Mouse (Mus musculus): ENCODE data around the gene Taf1b. TPM values are rescaled to one million over a fixed set of nuclear protein-coding genes. Genes with fewer than 3 reads are reported as not detected.

Gene Taf1b
- polyA plus RNA-seq, 1 experiment from 2014 or later = 25.5 TPM

DNA sequence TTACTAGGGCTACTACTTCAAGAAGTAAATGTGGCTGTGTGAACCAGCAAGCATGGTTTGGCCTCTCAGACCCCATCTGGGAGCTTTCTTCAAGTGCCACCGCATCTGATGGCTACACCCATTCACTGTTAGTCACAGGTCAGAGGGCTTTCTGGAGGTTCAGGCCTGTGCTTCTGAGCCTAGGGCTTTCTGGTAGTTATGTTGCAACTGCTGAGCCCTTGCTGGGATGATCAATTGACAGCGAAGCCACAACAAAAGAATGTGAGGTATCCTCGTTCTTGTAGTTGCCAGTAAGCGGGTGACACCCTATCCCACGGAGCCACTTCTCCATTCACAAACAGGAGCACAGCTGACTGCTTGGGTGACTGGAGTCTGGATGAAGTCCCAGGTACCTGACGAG lies 67.2 kb downstream of the Taf1b start:
- Histone ChIP-seq H3K9me3 (ENCODE audit: control insufficient read depth, low read depth, low read length) (no peaks in the 10 kb centered on the region), H3K27ac (ENCODE audit: low read length) (no peak overlapping the region), H3K4me3 (ENCODE audit: low read depth, low read length) (no peak overlapping the region), H3K36me3 (ENCODE audit: control insufficient read depth, insufficient read depth, low read length) (no peaks in the 10 kb centered on the region), H3K27me3 (ENCODE audit: control insufficient read depth, insufficient read depth, low read length) (no peaks in the 10 kb centered on the region), H3K4me2 (replicated peaks; ENCODE audit: low read depth, low read length) (no peak overlapping the region), H3K4me1 (ENCODE audit: control insufficient read depth, insufficient read depth, low read length) (no peaks in the 10 kb centered on the region), H3K9ac (replicated peaks; ENCODE audit: low read depth, low read length) (no peak overlapping the region)
- 75% methylated on average over 6 of the region's 6 CpGs for WGBS
- ATAC-seq (ENCODE audit: insufficient number of reproducible peaks, insufficient read depth, low FRiP score, low read depth) = no peak

DNA sequence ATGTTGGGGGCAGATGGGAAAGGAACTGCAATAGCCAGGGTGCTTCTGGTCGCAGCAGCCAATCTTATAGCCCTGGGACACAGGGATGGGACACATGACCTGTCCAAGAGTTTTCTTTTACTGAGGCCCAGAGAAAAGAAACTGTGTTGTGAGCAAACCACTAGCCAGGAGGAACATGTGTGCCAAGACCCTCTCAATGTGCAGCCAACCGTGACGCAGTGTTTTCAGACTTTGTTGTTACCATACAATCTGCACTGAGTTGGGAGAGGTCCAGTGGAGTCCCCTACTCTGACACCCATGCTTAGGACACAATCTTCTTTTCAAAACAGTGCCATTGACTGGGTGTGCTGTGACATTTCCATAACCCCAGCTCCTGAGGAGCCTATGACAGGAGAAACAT lies 69.4 kb downstream of the Taf1b start:
- Histone ChIP-seq H3K9ac (replicated peaks; ENCODE audit: low read depth, low read length) (no peak overlapping the region), H3K36me3 (ENCODE audit: control insufficient read depth, insufficient read depth, low read length) (no peaks in the 10 kb centered on the region), H3K4me1 (ENCODE audit: control insufficient read depth, insufficient read depth, low read length) (0 out of 2 replicates have a peak, but pooled peaks cover 3% of the 10 kb centered on the region), H3K27me3 (ENCODE audit: control insufficient read depth, insufficient read depth, low read length) (no peaks in the 10 kb centered on the region), H3K27ac (ENCODE audit: low read length) (no peak overlapping the region), H3K4me2 (replicated peaks; ENCODE audit: low read depth, low read length) (no peak overlapping the region), H3K4me3 (ENCODE audit: low read depth, low read length) (no peak overlapping the region), H3K9me3 (ENCODE audit: control insufficient read depth, low read depth, low read length) (no peaks in the 10 kb centered on the region)
- ATAC-seq (ENCODE audit: insufficient number of reproducible peaks, insufficient read depth, low FRiP score, low read depth) = no peak
- WGBS = 88% methylated on average over 3 of the region's 3 CpGs

DNA sequence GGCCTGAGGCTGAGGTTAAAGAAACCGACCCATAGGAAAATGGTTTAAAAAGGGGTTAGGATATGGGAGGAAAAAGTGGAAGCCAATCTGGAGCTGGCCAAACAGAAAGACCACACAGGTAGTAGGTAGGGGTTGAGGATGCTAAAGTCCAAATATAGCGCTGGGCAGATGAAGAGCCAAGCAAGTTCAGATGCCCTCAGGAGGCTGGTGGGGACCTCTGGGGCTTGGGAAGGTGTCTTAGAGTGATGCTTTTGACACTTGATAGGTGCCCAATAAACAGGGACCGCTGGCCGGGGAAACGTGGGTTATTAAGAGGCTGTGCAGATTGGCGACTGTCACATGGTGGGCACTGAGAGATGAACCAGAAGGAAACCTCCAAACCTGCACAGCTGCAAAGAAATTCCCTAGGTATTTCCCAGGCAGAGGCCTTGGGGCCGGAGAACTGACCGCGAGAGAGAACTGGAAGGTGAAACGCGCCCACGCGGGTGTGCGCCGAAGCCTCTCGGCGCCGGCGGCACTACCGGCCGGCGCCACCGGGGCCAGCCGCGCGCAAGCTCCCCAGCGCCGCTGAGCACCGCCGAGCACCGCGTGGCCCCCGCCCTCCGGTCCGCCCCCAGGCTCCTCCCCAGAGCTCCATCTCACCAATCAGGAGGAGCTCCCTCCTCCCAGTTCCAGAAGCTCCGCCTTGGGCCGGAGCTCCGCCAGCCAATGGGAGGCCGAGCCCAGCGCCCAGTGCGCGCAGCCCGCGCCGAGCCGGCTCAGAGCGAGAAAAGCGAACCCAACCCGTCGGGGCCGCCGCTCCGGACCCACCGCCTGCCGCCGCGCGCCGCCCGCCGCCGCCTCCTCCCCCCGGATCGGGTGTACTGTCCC lies 73.6 kb downstream of the Taf1b start, which contains the start of gene Grhl1:
Gene Grhl1, plus strand, starts transcription at position 761 of the 870 bp plus-strand sequence.
- Histone ChIP-seq H3K9me3 (ENCODE audit: control insufficient read depth, low read depth, low read length) (no peaks in the 10 kb centered on the region), H3K27me3 (ENCODE audit: control insufficient read depth, insufficient read depth, low read length) (no peaks in the 10 kb centered on the region), H3K9ac (replicated peaks; ENCODE audit: low read depth, low read length) (peak within 1 kb of the TSS; percentile 28; the same call in 1 of the 2 replicates), H3K4me2 (replicated peaks; ENCODE audit: low read depth, low read length) (peak within 1 kb of the TSS; percentile 67), H3K4me3 (ENCODE audit: low read depth, low read length) (peak within 1 kb of the TSS; percentile 49), H3K27ac (ENCODE audit: low read length) (no peak within 1 kb of the TSS), H3K4me1 (ENCODE audit: control insufficient read depth, insufficient read depth, low read length) (peaks cover 16% of the 10 kb centered on the region; the same call in 1 of the 2 replicates), H3K36me3 (ENCODE audit: control insufficient read depth, insufficient read depth, low read length) (no peaks in the 10 kb centered on the region)
- 1% methylated on average over 60 of the region's 64 CpGs for WGBS
- peak; percentile 99 for ATAC-seq (ENCODE audit: insufficient number of reproducible peaks, insufficient read depth, low FRiP score, low read depth)

DNA sequence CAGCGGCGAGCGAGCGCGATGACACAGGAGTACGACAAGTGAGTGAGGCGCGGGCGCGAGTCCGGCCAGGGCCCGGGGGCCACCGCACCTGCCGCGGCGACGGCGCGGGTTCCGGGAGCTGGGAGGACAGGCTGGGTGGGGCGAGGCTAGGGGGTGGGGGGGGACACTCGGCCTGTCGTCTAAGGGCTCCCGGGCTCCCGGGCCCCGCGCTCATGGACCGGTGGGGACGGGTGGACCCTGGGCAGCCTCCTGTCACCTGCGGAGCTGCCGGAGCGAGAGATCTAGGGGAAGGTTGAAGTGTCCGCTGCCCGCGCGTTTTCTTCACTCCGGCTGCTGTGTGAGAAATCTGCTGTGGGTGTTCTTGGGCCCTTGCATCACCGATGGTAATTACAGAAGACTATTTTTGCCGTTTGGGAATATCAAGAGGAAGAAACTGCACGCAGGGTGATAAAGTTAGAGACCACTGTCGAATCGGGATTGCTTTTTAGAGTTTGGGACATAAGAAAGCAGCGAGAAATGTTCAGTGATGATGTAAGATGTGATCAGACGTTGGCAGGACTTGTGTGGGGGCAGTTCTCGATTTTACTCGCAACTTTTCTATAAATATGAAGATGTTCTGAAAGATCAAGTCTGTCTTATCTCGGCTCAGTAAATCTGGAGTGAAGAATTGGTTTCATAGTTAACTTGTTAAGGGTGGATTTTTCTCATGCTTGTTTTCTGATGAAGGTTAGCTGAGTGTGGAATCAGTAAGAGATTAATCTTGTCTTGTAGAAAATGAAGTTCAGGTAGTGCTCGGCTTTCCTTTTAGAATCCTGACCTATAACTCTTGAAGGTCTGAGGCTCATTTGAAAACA lies 74.5 kb downstream of the Taf1b start:
- no peaks in the 10 kb centered on the region for H3K27me3 ChIP-seq (ENCODE audit: control insufficient read depth, insufficient read depth, low read length)
- H3K4me2 ChIP-seq (replicated peaks; ENCODE audit: low read depth, low read length) = peak overlapping the region; percentile 67
- H3K4me3 ChIP-seq (ENCODE audit: low read depth, low read length) = peak overlapping the region; percentile 49
- no peak overlapping the region for H3K27ac ChIP-seq (ENCODE audit: low read length)
- peak overlapping the region; percentile 28; the same call in 1 of the 2 replicates for H3K9ac ChIP-seq (replicated peaks; ENCODE audit: low read depth, low read length)
- H3K36me3 ChIP-seq (ENCODE audit: control insufficient read depth, insufficient read depth, low read length) = no peaks in the 10 kb centered on the region
- no peaks in the 10 kb centered on the region for H3K9me3 ChIP-seq (ENCODE audit: control insufficient read depth, low read depth, low read length)
- 5% methylated on average over 48 of the region's 48 CpGs for WGBS
- ATAC-seq (ENCODE audit: insufficient number of reproducible peaks, insufficient read depth, low FRiP score, low read depth) = peak; percentile 38
- peaks cover 16% of the 10 kb centered on the region; the same call in 1 of the 2 replicates for H3K4me1 ChIP-seq (ENCODE audit: control insufficient read depth, insufficient read depth, low read length)

DNA sequence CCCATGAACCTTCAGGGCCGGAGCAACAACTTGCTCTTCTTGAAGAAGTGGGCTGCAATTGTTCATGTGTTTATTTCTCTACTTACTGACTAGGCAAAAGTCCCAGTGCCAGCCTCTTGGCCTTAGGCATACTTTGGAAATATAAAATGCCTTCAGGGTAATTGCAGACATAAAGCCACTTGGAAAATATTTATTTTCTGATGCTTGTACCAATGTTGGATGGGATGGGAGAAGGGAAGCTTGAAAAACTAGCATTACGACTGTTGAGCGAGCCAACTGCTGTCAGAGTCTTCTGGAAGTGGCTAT lies 75.1 kb downstream of the Taf1b start:
- Histone ChIP-seq H3K4me3 (ENCODE audit: low read depth, low read length) (peak overlapping the region; percentile 49; the same call in 1 of the 2 replicates), H3K4me2 (replicated peaks; ENCODE audit: low read depth, low read length) (peak overlapping the region; percentile 67; the same call in 1 of the 2 replicates), H3K27ac (ENCODE audit: low read length) (no peak overlapping the region), H3K36me3 (ENCODE audit: control insufficient read depth, insufficient read depth, low read length) (no peaks in the 10 kb centered on the region), H3K4me1 (ENCODE audit: control insufficient read depth, insufficient read depth, low read length) (peaks cover 16% of the 10 kb centered on the region; the same call in 1 of the 2 replicates), H3K9me3 (ENCODE audit: control insufficient read depth, low read depth, low read length) (no peaks in the 10 kb centered on the region), H3K9ac (replicated peaks; ENCODE audit: low read depth, low read length) (no peak overlapping the region), H3K27me3 (ENCODE audit: control insufficient read depth, insufficient read depth, low read length) (no peaks in the 10 kb centered on the region)
- WGBS = 44% methylated on average over 3 of the region's 3 CpGs
- ATAC-seq (ENCODE audit: insufficient number of reproducible peaks, insufficient read depth, low FRiP score, low read depth) = no peak

DNA sequence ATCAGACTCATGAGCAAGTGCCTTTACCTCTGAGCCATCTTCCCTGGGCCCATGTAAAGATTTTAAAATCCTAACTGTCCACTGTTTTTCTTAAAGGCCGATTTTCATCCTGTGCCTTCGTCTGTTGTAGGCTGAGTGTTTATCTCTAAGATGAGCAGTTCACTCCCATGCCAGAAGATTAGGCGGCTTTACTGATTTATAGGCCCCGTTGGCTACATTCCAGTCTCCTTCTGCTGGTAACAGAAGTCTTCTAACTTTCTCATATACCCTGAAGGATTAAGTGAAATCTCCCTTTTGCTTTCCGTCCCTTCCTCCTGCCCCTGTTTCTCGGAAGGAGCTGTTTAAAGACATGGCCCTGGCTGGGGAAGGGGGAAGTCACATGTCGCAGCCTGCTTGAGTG lies 76.7 kb downstream of the Taf1b start:
- no peaks in the 10 kb centered on the region for H3K9me3 ChIP-seq (ENCODE audit: control insufficient read depth, low read depth, low read length)
- peaks cover 16% of the 10 kb centered on the region; the same call in 1 of the 2 replicates for H3K4me1 ChIP-seq (ENCODE audit: control insufficient read depth, insufficient read depth, low read length)
- H3K9ac ChIP-seq (replicated peaks; ENCODE audit: low read depth, low read length) = no peak overlapping the region
- 17% methylated on average over 7 of the region's 7 CpGs for WGBS
- H3K4me3 ChIP-seq (ENCODE audit: low read depth, low read length) = no peak overlapping the region
- H3K36me3 ChIP-seq (ENCODE audit: control insufficient read depth, insufficient read depth, low read length) = no peaks in the 10 kb centered on the region; the same call in 1 of the 2 replicates
- H3K4me2 ChIP-seq (replicated peaks; ENCODE audit: low read depth, low read length) = peak overlapping the region; percentile 12; the same call in 1 of the 2 replicates
- H3K27ac ChIP-seq (ENCODE audit: low read length) = peak overlapping the region; percentile 21; the same call in 1 of the 2 replicates
- no peak for ATAC-seq (ENCODE audit: insufficient number of reproducible peaks, insufficient read depth, low FRiP score, low read depth)
- no peaks in the 10 kb centered on the region for H3K27me3 ChIP-seq (ENCODE audit: control insufficient read depth, insufficient read depth, low read length)

DNA sequence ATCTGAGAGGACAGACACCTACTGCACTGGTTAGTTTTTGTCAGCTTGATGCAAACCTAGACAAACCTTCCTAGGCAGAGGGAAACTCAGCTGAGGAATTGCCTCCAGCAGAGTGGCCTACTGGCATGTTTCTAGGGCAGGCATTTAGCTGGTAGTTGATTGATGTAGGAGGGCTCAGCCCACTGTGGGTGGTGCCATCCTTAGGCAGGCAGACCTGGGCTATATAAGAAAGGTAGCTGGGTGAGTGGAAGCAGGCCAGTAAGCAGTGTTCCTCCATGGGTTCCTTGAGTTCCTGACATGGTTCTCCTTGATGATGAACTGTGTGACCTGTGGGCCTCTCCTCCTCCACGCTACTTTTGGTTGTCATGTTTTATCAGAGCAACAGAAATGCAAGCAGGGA lies 82.3 kb downstream of the Taf1b start:
- Histone ChIP-seq H3K4me2 (replicated peaks; ENCODE audit: low read depth, low read length) (no peak overlapping the region), H3K27ac (ENCODE audit: low read length) (no peak overlapping the region), H3K27me3 (ENCODE audit: control insufficient read depth, insufficient read depth, low read length) (no peaks in the 10 kb centered on the region), H3K4me3 (ENCODE audit: low read depth, low read length) (no peak overlapping the region), H3K9me3 (ENCODE audit: control insufficient read depth, low read depth, low read length) (no peaks in the 10 kb centered on the region), H3K36me3 (ENCODE audit: control insufficient read depth, insufficient read depth, low read length) (no peaks in the 10 kb centered on the region; the same call in 1 of the 2 replicates), H3K4me1 (ENCODE audit: control insufficient read depth, insufficient read depth, low read length) (no peaks in the 10 kb centered on the region), H3K9ac (replicated peaks; ENCODE audit: low read depth, low read length) (no peak overlapping the region)
- WGBS = 79% methylated on average over 1 of the region's 1 CpGs
- no peak for ATAC-seq (ENCODE audit: insufficient number of reproducible peaks, insufficient read depth, low FRiP score, low read depth)

DNA sequence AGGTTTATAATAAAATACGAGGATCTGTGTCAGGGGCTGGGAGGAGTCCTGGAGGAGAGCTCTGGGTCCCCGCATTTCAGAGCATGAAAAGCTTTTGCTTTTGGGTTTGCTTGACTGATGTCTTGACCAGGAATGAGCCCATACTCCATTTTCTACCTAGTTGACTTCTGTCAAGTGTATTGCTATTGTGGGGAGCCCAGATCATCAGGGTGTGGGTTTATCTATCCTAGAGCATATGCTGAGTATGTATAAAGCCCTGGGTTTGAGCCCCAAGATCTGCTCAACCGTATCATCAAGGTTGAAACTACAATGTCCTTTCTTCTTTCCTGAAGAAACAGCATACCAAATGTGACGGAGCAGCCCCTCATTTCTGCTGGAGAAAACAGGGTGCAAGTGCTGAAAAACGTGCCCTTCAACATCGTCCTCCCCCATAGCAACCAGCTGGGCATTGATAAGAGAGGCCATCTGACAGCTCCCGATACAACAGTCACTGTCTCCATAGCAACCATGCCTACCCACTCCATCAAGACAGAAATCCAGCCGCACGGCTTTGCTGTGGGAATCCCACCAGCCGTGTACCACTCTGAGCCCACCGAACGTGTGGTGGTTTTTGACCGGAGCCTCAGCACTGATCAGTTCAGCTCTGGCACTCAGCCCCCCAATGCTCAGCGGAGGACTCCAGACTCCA lies 83.0 kb downstream of the Taf1b start:
- Histone ChIP-seq H3K27ac (ENCODE audit: low read length) (no peak overlapping the region), H3K4me3 (ENCODE audit: low read depth, low read length) (no peak overlapping the region), H3K4me1 (ENCODE audit: control insufficient read depth, insufficient read depth, low read length) (no peaks in the 10 kb centered on the region), H3K27me3 (ENCODE audit: control insufficient read depth, insufficient read depth, low read length) (no peaks in the 10 kb centered on the region), H3K4me2 (replicated peaks; ENCODE audit: low read depth, low read length) (no peak overlapping the region), H3K36me3 (ENCODE audit: control insufficient read depth, insufficient read depth, low read length) (no peaks in the 10 kb centered on the region; the same call in 1 of the 2 replicates), H3K9me3 (ENCODE audit: control insufficient read depth, low read depth, low read length) (no peaks in the 10 kb centered on the region), H3K9ac (replicated peaks; ENCODE audit: low read depth, low read length) (no peak overlapping the region)
- ATAC-seq (ENCODE audit: insufficient number of reproducible peaks, insufficient read depth, low FRiP score, low read depth) = no peak
- 74% methylated on average over 14 of the region's 14 CpGs for WGBS

Measured in stomach, embryonic 14.5 days (tissue).